Mouse (Mus musculus): ENCODE measurements around the gene Mif4gd. TPM values are rescaled to one million over a fixed set of nuclear protein-coding genes. Genes with fewer than 3 reads are reported as not detected.

Mif4gd gene
- total RNA-seq, 2 experiments from 2014 or later, result 19.5 to 22.5 TPM

GRCm38 (mm10) chr11:115564961-115565360, 47.8 kb downstream of the Mif4gd start:
- Histone ChIP-seq H3K27ac (no peak overlapping the region), H3K4me3 (peak overlapping the region; percentile 76)
- DNase-seq (ENCODE audit: low spot score in 2 of 2), result no peak
- TF ChIP-seq CTCF (conservative IDR thresholded peaks at IDR 0.05), result no peak

GRCm38 (mm10) chr11:115564064-115564809, 48.5 kb downstream of the Mif4gd start, which contains the start of gene Nup85:
Nup85 (plus strand) TSS chr11:115564434.
- H3K27ac ChIP-seq, result peak within 1 kb of the TSS; percentile 99
- no peak for TF ChIP-seq CTCF (conservative IDR thresholded peaks at IDR 0.05)
- H3K4me3 ChIP-seq, result peak within 1 kb of the TSS; percentile 76
- DNase-seq (ENCODE audit: low spot score in 2 of 2), result peak; percentile 96 to 97

GRCm38 (mm10) chr11:115563406-115563805, 49.4 kb downstream of the Mif4gd start:
- Histone ChIP-seq H3K4me3 (peak overlapping the region; percentile 76), H3K27ac (peak overlapping the region; percentile 99)
- TF ChIP-seq CTCF (conservative IDR thresholded peaks at IDR 0.05), result peak; percentile 41
- no peak for DNase-seq (ENCODE audit: low spot score in 2 of 2)

Other genes starting within 250 kb of the Mif4gd start
- 100 to 1,000 TPM; 110 to 119 TPM for gene Hid1, start 245.2 kb downstream of the Mif4gd start, total RNA-seq (2021)
- gene Cdr2l, start 231.1 kb downstream of the Mif4gd start, total RNA-seq (2021), result 10 to 100 TPM; 21.9 to 26.1 TPM
- 100 to 1,000 TPM; 100 to 105 TPM for gene Mrpl58, start 209.2 kb downstream of the Mif4gd start, total RNA-seq (2021)
- 100 to 1,000 TPM; 467 to 494 TPM for gene Atp5h, start 193.0 kb downstream of the Mif4gd start, total RNA-seq (2021)
- 10 to 100 TPM; 74.5 to 74.6 TPM for gene Kctd2, start 192.8 kb downstream of the Mif4gd start, total RNA-seq (2021)
- not detected for gene Trim80, start 172.4 kb downstream of the Mif4gd start, total RNA-seq (2021)
- not detected for gene Slc16a5, start 150.5 kb downstream of the Mif4gd start, total RNA-seq (2021)
- gene Armc7, start 137.3 kb downstream of the Mif4gd start, total RNA-seq (2021), result 10 to 100 TPM; 10.4 to 10.9 TPM
- 10 to 100 TPM; 64.3 to 65.5 TPM for gene Nt5c, start 121.1 kb downstream of the Mif4gd start, total RNA-seq (2021)
- 100 to 1,000 TPM; 140 to 142 TPM for gene Jpt1, start 98.6 kb downstream of the Mif4gd start, total RNA-seq (2021)
- 100 to 1,000 TPM; 318 to 328 TPM for gene Sumo2, start 76.7 kb downstream of the Mif4gd start, total RNA-seq (2021)
- 10 to 100 TPM; 48.7 to 49.3 TPM for gene Nup85, start 48.5 kb downstream of the Mif4gd start, total RNA-seq (2021)
- 10 to 100 TPM; 50.4 to 50.8 TPM for gene Mrps7, start 9.0 kb downstream of the Mif4gd start, total RNA-seq (2021)
- 10 to 100 TPM; 67.9 to 91.9 TPM for gene Gga3, start 8.9 kb downstream of the Mif4gd start, total RNA-seq (2021)
- 10 to 100 TPM; 60.4 to 66.6 TPM for gene Slc25a19, start 15.3 kb upstream of the Mif4gd start, total RNA-seq (2021)
- 100 to 1,000 TPM; 182 to 198 TPM for gene Grb2, start 95.6 kb upstream of the Mif4gd start, total RNA-seq (2021)
- 10 to 100 TPM; 47.4 to 58.2 TPM for gene Tmem94, start 152.5 kb upstream of the Mif4gd start, total RNA-seq (2021)
- gene Caskin2, start 200.7 kb upstream of the Mif4gd start, total RNA-seq (2021), result 10 to 100 TPM; 17.7 to 19.7 TPM
- 10 to 100 TPM; 11.8 to 13.0 TPM for gene Tsen54, start 201.8 kb upstream of the Mif4gd start, total RNA-seq (2021)
- 1 to 10 TPM; 1.6 to 2.3 TPM for gene Llgl2, start 211.1 kb upstream of the Mif4gd start, total RNA-seq (2021)
- under 1 TPM; 0.22 to 0.41 TPM for gene Myo15b, start 245.4 kb upstream of the Mif4gd start, total RNA-seq (2021)